Mouse (Mus musculus): Measurements from ENCODE around the gene Asnsd1.

GRCm38 (mm10) chr1:53300506-53300905, 52.0 kb downstream of the Asnsd1 start:
- TF ChIP-seq CTCF (IDR thresholded peaks at IDR 0.05; ENCODE audit: extremely low read depth, insufficient read length, insufficient replicate concordance, low read depth, low read length), result no peak
- TF ChIP-seq POLR2A (IDR thresholded peaks at IDR 0.05; ENCODE audit: low read depth, low read length), result no peak
